22 mouse cellular contexts compared by ENCODE assay signal in the genomic region with DNA sequence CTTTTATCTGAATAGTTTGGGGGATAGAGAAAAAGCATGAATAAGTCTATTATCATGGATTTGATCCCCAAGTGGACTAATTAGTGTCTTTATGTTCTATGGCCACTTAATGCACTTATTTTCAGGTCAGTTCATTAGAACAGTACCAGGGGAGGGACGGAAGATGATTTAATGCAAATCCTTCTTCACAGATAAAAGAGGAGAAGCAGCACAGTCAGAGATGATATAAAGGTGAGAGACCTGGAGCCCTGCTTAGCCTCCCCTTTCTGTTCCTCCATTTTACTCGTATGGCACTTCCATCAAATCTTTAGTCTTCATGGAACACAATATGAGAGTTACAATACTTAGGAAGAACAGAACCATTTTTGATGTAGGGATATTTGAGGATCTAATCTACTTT.
"Had no signal": no experiment of that assay in that cellular context is flagged by ENCODE, and none has a peak within 500 bp of the region (broad histone marks: within the 10 kb centered on the region; RNA-seq: fewer than 3 reads in every experiment).

No protein-coding gene starts in this region.

- H3K4me3 ChIP-seq: liver, embryonic 13.5 days; liver, embryonic 15.5 days; lung, embryonic 15.5 days; midbrain, embryonic 10.5 days; myocyte; neural tube, embryonic 13.5 days; neural tube, embryonic 15.5 days had no signal

- H3K27me3 ChIP-seq: liver, embryonic 13.5 days; liver, embryonic 15.5 days; lung, embryonic 15.5 days; neural tube, embryonic 13.5 days; neural tube, embryonic 15.5 days had no signal

- H3K9me3 ChIP-seq: liver, embryonic 13.5 days; liver, embryonic 15.5 days; lung, embryonic 15.5 days; midbrain, embryonic 10.5 days; neural tube, embryonic 13.5 days; neural tube, embryonic 15.5 days had no signal

- H3K27ac ChIP-seq: liver, embryonic 13.5 days; liver, embryonic 15.5 days; lung, embryonic 15.5 days; macrophage; midbrain, embryonic 10.5 days; neural tube, embryonic 13.5 days; neural tube, embryonic 15.5 days had no signal

- H3K4me2 ChIP-seq: liver, embryonic 11.5 days; liver, embryonic 13.5 days; liver, embryonic 15.5 days; lung, embryonic 15.5 days; neural tube, embryonic 13.5 days; neural tube, embryonic 15.5 days had no signal

- DNase-seq: liver, embryonic 13.5 days; liver, postnatal 0 days; lung, adult 2 months; lung, postnatal 14 days; lung, postnatal 36 days; right cerebral cortex, adult 18-20 months; right cerebral cortex, postnatal 25 days; right cerebral cortex, postnatal 4 days; spleen, adult 18-20 months; thymus, adult 18-20 months; thymus, postnatal 14 days; thymus, postnatal 36 days had no signal

- H3K36me3 ChIP-seq: liver, embryonic 13.5 days; liver, embryonic 15.5 days; lung, embryonic 15.5 days; midbrain, embryonic 10.5 days; neural tube, embryonic 13.5 days; neural tube, embryonic 15.5 days had no signal

- H3K9ac ChIP-seq: liver, embryonic 13.5 days; liver, embryonic 15.5 days; liver, postnatal 0 days; lung, embryonic 15.5 days; neural tube, embryonic 13.5 days; neural tube, embryonic 15.5 days had no signal

- ATAC-seq: liver, postnatal 0 days; lung, postnatal 0 days; midbrain, embryonic 16.5 days had no signal

- H3K4me1 ChIP-seq: liver, embryonic 13.5 days; liver, embryonic 15.5 days; lung, embryonic 15.5 days; neural tube, embryonic 13.5 days; neural tube, embryonic 15.5 days had no signal
